Mouse (Mus musculus): Measurements from ENCODE around the gene Patl2.
"Not testable (repeated sequence)": the region's sequence is repeated elsewhere in the genome, so short reads cannot be mapped to it uniquely, and the experiment has no call there.

Patl2 gene

GRCm38 (mm10) chr2:122186106-122186505 lies at the start of gene Patl2, which contains the start of gene Terb2:
Patl2 (minus strand) TSS chr2:122186189.
Terb2 (plus strand) TSS chr2:122186272.
- DNase-seq, result no peak

GRCm38 (mm10) chr2:122235425-122235824 lies 49.4 kb upstream of the Patl2 start:
- no peak for DNase-seq

DNA sequence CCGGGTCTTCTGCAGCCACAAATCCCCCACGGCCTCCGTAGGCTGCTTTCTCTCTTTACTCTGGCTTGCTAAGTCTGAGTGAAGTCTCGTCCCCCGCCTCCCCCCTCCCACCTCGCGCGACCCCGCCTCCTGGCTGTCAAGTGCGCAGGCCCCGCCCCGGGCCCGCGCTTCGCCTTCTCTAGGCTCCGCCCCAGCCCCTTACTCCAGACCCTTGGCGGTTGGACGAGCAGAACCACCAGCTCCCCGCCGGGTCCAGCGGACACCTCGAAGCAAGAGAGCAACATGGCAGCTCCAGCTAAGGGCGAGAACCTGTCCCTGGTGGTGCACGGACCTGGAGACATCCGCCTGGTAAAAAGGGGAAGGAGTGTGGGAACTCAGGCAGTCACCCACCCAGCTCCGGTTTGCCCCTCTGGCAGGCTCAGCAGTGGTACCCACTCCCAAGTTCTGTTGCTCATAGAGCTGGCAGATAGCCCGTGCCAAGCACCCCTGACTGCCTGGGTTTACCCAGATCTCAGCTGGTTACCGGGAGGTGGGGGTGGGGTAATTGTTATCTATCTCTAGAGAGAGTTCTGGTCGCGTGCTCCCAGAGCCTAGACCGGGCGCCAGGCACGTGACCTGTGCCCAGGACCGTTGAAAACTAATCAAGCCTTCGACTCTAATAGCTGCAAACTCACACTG lies 48.8 kb upstream of the Patl2 start, which contains the start of gene Sord:
TSS of gene Sord (plus strand) at position 139 of the 678 bp plus-strand sequence.
- peak; percentile 61 to 75 for DNase-seq

GRCm38 (mm10) chr2:122233759-122234557 lies 48.0 kb upstream of the Patl2 start:
- peak; percentile 29 to 35 for DNase-seq

DNA sequence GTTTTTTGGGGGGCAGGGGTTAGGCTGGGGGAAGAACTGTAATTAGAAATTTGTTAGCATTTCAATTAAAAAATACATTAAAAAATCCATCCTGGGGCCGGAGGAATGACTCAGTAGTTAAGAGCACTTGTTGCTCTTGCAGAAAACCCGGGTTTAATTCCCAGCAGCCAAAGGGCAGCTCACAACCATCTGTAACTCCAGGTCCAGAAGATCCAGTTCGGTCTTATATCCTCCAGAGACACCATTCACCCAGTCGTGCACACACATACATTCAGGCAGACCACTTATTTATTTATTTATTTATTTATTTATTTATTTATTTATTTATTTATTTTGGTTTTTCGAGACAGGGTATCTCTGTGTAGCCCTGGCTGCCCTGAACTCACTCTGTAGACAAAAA lies 47.4 kb upstream of the Patl2 start:
- no peak for DNase-seq

DNA sequence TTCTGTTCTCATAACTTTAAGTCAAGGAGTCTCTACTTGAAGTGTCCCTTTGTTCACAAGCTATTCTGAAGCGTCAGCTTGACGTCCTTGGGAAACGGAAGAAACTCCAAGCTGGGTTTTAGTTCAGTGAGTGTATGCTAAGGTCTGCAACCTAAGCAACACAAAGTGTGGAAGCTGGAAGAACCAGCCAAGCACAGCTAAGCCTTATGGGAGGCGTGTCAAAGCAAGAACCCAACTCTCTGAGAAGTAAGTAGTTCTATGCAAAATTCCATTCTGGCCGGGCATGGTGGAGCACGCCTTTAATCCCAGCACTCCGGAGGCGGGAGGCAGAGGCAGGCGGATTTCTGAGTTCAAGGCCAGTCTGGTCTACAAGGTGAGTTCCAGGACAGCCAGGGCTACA lies 45.6 kb upstream of the Patl2 start:
- no peak for DNase-seq

DNA sequence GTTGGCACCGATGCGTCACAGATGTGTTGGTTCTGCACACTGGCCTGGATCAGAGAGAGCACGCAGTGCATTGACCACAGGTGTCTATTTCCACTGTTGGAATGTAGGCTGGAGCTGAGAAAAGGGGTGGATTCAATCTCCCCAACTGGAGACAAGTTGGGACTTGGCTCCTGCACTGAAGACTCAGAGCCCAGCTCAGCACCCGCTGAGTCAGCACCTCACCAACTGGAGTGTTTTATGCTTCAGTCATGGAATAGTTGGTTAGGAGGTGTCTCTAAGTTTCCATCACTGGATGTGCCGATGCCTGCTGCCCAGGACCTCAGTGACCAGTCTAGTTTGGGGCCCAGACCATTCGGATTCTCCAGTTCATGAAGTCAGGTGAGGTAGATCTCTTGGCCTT lies 44.4 kb upstream of the Patl2 start:
- DNase-seq, result no peak

DNA sequence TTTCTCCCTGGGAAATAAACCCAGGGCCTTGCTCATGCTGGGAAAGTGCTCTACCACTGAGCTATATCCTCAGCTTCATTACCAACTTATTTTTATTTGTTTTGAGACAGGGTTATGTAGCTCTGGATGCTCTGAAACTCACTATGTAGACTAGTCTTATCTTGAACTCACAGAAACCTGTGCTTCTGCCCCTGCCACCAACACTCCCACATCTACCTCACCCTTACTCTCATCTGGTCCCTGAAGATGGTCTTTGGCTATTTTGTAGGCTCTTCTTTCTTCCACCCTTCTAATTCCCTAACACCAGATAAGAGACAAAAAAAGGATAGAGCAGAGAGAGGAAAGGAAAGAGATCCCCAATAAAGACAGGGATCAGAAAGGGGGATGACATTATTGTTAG lies 37.7 kb upstream of the Patl2 start:
- DNase-seq, result no peak

DNA sequence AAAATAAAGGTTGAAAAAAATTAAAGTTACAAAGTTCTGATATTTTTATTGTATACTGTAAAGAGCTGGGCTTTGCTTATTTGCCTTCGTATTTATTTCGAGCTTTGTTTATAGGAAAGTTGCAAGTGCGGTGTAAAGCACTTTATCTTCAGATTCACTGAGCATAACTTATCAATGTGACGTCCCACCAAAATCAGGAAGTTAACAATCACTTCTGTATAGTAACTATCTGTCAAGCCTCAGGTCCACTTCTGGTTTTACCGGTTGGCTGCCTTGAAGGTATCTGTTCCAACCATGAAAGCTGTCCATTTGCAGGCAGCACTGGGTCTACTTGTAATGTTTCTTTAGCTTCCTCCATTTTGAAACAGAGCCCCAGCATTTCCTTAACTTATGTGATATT lies 36.3 kb upstream of the Patl2 start:
- no peak for DNase-seq

GRCm38 (mm10) chr2:122221798-122222197 lies 35.8 kb upstream of the Patl2 start:
- DNase-seq, result no peak

DNA sequence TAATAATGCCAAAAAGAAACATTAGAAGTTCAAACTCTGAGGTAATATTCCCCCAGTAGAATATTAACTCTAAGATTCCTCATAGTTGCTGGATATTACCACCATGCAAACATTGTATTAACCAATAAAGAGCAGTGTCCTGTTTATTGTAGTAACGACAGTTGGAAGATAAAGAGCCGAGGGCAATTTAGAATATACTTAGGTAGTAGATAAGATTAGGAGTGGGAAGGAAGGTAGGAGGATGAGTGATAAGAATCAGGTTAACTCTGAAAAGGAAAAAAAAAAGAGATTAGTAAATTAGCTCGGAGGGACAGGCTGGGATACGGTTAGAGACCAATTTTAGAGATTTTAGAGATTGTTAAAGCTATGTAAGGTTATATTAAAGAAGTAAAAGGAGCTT lies 35.4 kb upstream of the Patl2 start:
- no peak for DNase-seq

DNA sequence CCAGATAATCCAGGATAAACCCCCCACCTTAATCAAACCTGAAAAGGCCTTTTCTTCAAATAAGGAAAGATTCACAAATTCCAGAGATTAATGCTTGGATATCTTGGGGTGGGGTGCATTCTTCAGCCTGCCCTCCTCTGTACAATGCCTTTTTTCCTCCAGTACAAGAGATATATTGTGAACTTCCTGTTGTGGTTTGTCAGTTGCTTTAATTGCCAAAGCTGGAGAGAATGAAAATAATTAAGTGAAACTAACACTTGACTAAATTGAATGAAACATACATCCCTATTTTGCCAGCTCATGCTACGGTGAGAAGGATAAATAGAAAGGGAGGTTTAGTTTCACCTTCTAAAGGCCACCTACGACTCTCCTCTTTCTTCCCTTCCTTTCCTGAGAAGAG lies 32.2 kb upstream of the Patl2 start:
- DNase-seq, result no peak

DNA sequence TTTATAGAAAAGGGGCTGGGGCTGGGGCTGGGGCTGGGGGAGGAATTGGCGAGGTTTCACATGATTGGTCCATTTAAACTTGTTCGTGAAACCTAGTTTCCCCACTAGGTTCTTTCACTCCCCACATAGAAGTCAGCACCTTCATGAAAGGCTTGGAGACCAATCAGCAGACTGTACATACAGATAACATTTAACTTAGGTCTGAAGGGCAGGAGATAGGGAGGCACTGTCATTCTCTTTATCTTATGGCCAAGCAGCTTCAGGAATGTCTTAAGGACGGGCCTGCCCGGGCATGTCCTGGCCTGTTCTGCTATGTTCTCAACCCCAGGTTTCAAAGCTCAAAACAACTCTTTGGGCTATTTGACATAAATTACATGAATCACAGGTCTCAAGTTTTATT lies 31.1 kb upstream of the Patl2 start:
- not testable (repeated sequence) for DNase-seq

- DNase-seq, result no peak
Measured at GRCm38 (mm10) chr2:122210534-122211228, 24.7 kb upstream of the Patl2 start.

DNA sequence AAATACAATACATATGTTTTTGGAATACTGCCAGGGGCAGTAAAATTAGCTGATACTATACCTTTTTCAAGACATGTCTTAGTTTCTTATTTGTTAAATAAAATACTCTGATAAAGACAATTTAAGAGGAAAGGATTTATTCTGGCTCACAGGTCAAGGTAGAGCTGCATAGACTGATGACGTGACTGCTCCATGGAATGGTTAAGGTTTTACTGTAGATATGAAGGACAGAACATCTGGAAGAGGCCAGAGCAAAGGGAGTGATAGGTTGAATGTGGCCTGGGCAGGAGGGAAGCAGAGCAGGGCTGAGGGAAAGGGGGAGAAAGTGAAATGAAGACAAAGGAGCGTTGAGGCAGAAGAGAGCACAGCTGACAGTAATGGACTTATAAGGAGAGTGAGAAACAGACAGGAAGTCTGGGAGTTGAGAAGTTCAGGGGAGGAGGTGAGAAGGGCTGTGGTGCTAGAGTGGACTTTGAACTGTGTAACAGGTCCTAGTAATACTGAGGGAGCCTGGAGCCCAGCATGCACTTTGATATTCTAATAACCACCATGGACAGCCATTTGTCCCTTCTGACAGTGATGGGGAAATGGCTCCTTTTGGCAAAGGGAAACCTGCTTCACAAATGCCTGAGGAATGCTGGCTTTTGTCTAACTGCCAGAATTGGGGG lies 20.6 kb upstream of the Patl2 start:
- DNase-seq, result no peak

GRCm38 (mm10) chr2:122201501-122201900 lies 15.5 kb upstream of the Patl2 start:
- no peak for DNase-seq

- no peak for DNase-seq
Measured at GRCm38 (mm10) chr2:122194509-122194929, 8.5 kb upstream of the Patl2 start.

GRCm38 (mm10) chr2:122191849-122192248 lies 5.9 kb upstream of the Patl2 start:
- no peak for DNase-seq

DNA sequence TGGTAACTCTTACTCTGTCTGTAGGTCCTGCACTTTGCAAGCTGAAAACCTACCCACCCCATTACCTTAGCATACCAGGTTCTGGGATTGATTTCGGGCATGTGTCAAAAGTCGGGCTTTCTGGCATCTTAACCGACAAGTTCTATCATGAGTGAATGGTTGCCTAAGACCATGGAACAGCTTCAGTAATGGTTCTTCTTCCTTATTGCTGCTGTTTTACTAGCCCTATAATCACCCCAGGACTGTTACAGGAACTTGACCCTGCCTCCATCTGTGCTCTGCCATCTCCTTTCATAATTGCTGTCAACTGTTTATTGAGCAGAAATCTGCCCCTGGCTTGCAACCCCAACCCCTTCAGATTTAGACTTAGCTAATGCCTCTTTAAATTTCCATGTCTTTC lies 762 bp upstream of the Patl2 start:
- no peak for DNase-seq

DNA sequence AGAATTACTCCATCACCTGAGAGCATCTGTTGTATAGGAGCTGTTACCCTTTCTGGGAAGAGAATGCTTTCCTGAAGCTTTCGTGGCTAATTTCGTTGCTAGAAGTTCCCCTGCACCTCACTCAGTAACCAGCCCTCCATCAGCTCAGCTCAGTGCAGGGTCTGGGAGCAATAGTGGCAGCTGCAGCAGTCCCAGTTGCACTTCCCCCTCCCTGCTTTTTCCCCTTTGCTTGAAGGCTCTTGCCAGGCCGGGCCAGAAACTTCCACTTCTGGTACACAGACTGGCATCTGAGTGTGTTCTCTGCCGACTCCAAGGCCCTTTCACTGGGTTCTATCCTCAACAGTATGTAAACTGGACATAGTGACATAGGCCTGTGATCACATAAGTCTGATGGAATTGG lies 903 bp downstream of the Patl2 start:
- no peak for DNase-seq

- no peak for DNase-seq
Measured at GRCm38 (mm10) chr2:122180051-122180822, 5.8 kb downstream of the Patl2 start.

GRCm38 (mm10) chr2:122172188-122172587 lies 13.8 kb downstream of the Patl2 start:
- DNase-seq, result no peak

Data from cerebellum, postnatal 36 days (tissue).